Mouse (Mus musculus): ENCODE results near the gene Odf3. TPM values are rescaled to one million over a fixed set of nuclear protein-coding genes. Genes with fewer than 3 reads are reported as not detected.
A peak's percentile ranks its signal among the peaks of the same experiment; 100 is the strongest.

Gene Odf3
- polyA plus RNA-seq, 1 experiment, result not detected

GRCm38 (mm10) chr7:140831447-140831846 is 16.2 kb upstream of the Odf3 start:
- Histone ChIP-seq H3K27me3 (ENCODE audit: control insufficient read depth, insufficient read depth, low read length, poor library complexity, severe bottlenecking) (no peaks in the 10 kb centered on the region), H3K9me3 (replicated peaks; ENCODE audit: control insufficient read depth, insufficient read depth, low read length, poor library complexity, severe bottlenecking) (no peaks in the 10 kb centered on the region), H3K4me1 (ENCODE audit: control insufficient read depth, insufficient read depth, low read length) (peaks cover 2% of the 10 kb centered on the region), H3K27ac (ENCODE audit: insufficient read depth, low read length) (no peak overlapping the region), H3K9ac (ENCODE audit: low read depth, poor library complexity, severe bottlenecking) (no peak overlapping the region), H3K4me3 (ENCODE audit: low read depth, low read length) (no peak overlapping the region), H3K36me3 (ENCODE audit: control insufficient read depth, insufficient read depth, low read length, poor library complexity, severe bottlenecking) (no peaks in the 10 kb centered on the region)
- TF ChIP-seq EP300 (IDR thresholded peaks at IDR 0.05; ENCODE audit: insufficient read depth, low read depth, low read length), result no peak
- no peak for TF ChIP-seq CTCF (IDR thresholded peaks at IDR 0.05; ENCODE audit: low read depth, low read length)
- TF ChIP-seq POLR2A (IDR thresholded peaks at IDR 0.05; ENCODE audit: insufficient read depth, low read length), result no peak

GRCm38 (mm10) chr7:140833341-140833740 is 14.3 kb upstream of the Odf3 start:
- Histone ChIP-seq H3K27me3 (ENCODE audit: control insufficient read depth, insufficient read depth, low read length, poor library complexity, severe bottlenecking) (no peaks in the 10 kb centered on the region), H3K27ac (ENCODE audit: insufficient read depth, low read length) (no peak overlapping the region), H3K36me3 (ENCODE audit: control insufficient read depth, insufficient read depth, low read length, poor library complexity, severe bottlenecking) (no peaks in the 10 kb centered on the region), H3K4me1 (ENCODE audit: control insufficient read depth, insufficient read depth, low read length) (peaks cover 2% of the 10 kb centered on the region), H3K9me3 (replicated peaks; ENCODE audit: control insufficient read depth, insufficient read depth, low read length, poor library complexity, severe bottlenecking) (no peaks in the 10 kb centered on the region), H3K9ac (ENCODE audit: low read depth, poor library complexity, severe bottlenecking) (no peak overlapping the region), H3K4me3 (ENCODE audit: low read depth, low read length) (no peak overlapping the region)
- TF ChIP-seq POLR2A (IDR thresholded peaks at IDR 0.05; ENCODE audit: insufficient read depth, low read length) (no peak), CTCF (IDR thresholded peaks at IDR 0.05; ENCODE audit: low read depth, low read length) (no peak), EP300 (IDR thresholded peaks at IDR 0.05; ENCODE audit: insufficient read depth, low read depth, low read length) (no peak)

- peaks cover 2% of the 10 kb centered on the region for H3K4me1 ChIP-seq (ENCODE audit: control insufficient read depth, insufficient read depth, low read length)
- peak within 1 kb of the TSS; percentile 24; the same call in 1 of the 2 replicates for H3K27ac ChIP-seq (ENCODE audit: insufficient read depth, low read length)
- no peak for TF ChIP-seq EP300 (IDR thresholded peaks at IDR 0.05; ENCODE audit: insufficient read depth, low read depth, low read length)
- no peak for TF ChIP-seq POLR2A (IDR thresholded peaks at IDR 0.05; ENCODE audit: insufficient read depth, low read length)
- TF ChIP-seq CTCF (IDR thresholded peaks at IDR 0.05; ENCODE audit: low read depth, low read length), result no peak
- H3K36me3 ChIP-seq (ENCODE audit: control insufficient read depth, insufficient read depth, low read length, poor library complexity, severe bottlenecking), result no peaks in the 10 kb centered on the region
- H3K9me3 ChIP-seq (replicated peaks; ENCODE audit: control insufficient read depth, insufficient read depth, low read length, poor library complexity, severe bottlenecking), result no peaks in the 10 kb centered on the region
- no peaks in the 10 kb centered on the region for H3K27me3 ChIP-seq (ENCODE audit: control insufficient read depth, insufficient read depth, low read length, poor library complexity, severe bottlenecking)
- peak within 1 kb of the TSS; percentile 37 for H3K9ac ChIP-seq (ENCODE audit: low read depth, poor library complexity, severe bottlenecking)
- H3K4me3 ChIP-seq (ENCODE audit: low read depth, low read length), result peak within 1 kb of the TSS; percentile 54
Measured at GRCm38 (mm10) chr7:140834968-140835757, 12.4 kb upstream of the Odf3 start, which contains the start of gene Urah. Gene Urah (plus strand): TSS chr7:140835018.

GRCm38 (mm10) chr7:140835758-140836087 is 11.9 kb upstream of the Odf3 start:
- H3K9ac ChIP-seq (ENCODE audit: low read depth, poor library complexity, severe bottlenecking), result peak overlapping the region; percentile 37
- no peaks in the 10 kb centered on the region for H3K27me3 ChIP-seq (ENCODE audit: control insufficient read depth, insufficient read depth, low read length, poor library complexity, severe bottlenecking)
- peak overlapping the region; percentile 54 for H3K4me3 ChIP-seq (ENCODE audit: low read depth, low read length)
- TF ChIP-seq POLR2A (IDR thresholded peaks at IDR 0.05; ENCODE audit: insufficient read depth, low read length) (no peak), EP300 (IDR thresholded peaks at IDR 0.05; ENCODE audit: insufficient read depth, low read depth, low read length) (no peak), CTCF (IDR thresholded peaks at IDR 0.05; ENCODE audit: low read depth, low read length) (no peak)
- no peaks in the 10 kb centered on the region for H3K9me3 ChIP-seq (replicated peaks; ENCODE audit: control insufficient read depth, insufficient read depth, low read length, poor library complexity, severe bottlenecking)
- no peaks in the 10 kb centered on the region for H3K36me3 ChIP-seq (ENCODE audit: control insufficient read depth, insufficient read depth, low read length, poor library complexity, severe bottlenecking)
- H3K27ac ChIP-seq (ENCODE audit: insufficient read depth, low read length), result no peak overlapping the region
- peaks cover 2% of the 10 kb centered on the region for H3K4me1 ChIP-seq (ENCODE audit: control insufficient read depth, insufficient read depth, low read length)

- H3K4me3 ChIP-seq (ENCODE audit: low read depth, low read length), result no peak overlapping the region
- H3K9ac ChIP-seq (ENCODE audit: low read depth, poor library complexity, severe bottlenecking), result no peak overlapping the region
- H3K4me1 ChIP-seq (ENCODE audit: control insufficient read depth, insufficient read depth, low read length), result peaks cover 2% of the 10 kb centered on the region
- no peaks in the 10 kb centered on the region for H3K27me3 ChIP-seq (ENCODE audit: control insufficient read depth, insufficient read depth, low read length, poor library complexity, severe bottlenecking)
- H3K36me3 ChIP-seq (ENCODE audit: control insufficient read depth, insufficient read depth, low read length, poor library complexity, severe bottlenecking), result no peaks in the 10 kb centered on the region
- H3K9me3 ChIP-seq (replicated peaks; ENCODE audit: control insufficient read depth, insufficient read depth, low read length, poor library complexity, severe bottlenecking), result no peaks in the 10 kb centered on the region
- H3K27ac ChIP-seq (ENCODE audit: insufficient read depth, low read length), result no peak overlapping the region
- TF ChIP-seq CTCF (IDR thresholded peaks at IDR 0.05; ENCODE audit: low read depth, low read length), result no peak
Measured at GRCm38 (mm10) chr7:140836243-140837115, 11.1 kb upstream of the Odf3 start.

GRCm38 (mm10) chr7:140839556-140839955 is 8.0 kb upstream of the Odf3 start:
- Histone ChIP-seq H3K4me1 (ENCODE audit: control insufficient read depth, insufficient read depth, low read length) (peaks cover 2% of the 10 kb centered on the region), H3K27me3 (ENCODE audit: control insufficient read depth, insufficient read depth, low read length, poor library complexity, severe bottlenecking) (no peaks in the 10 kb centered on the region), H3K9ac (ENCODE audit: low read depth, poor library complexity, severe bottlenecking) (no peak overlapping the region), H3K27ac (ENCODE audit: insufficient read depth, low read length) (no peak overlapping the region), H3K36me3 (ENCODE audit: control insufficient read depth, insufficient read depth, low read length, poor library complexity, severe bottlenecking) (no peaks in the 10 kb centered on the region), H3K9me3 (replicated peaks; ENCODE audit: control insufficient read depth, insufficient read depth, low read length, poor library complexity, severe bottlenecking) (no peaks in the 10 kb centered on the region), H3K4me3 (ENCODE audit: low read depth, low read length) (no peak overlapping the region)
- TF ChIP-seq EP300 (IDR thresholded peaks at IDR 0.05; ENCODE audit: insufficient read depth, low read depth, low read length) (no peak), POLR2A (IDR thresholded peaks at IDR 0.05; ENCODE audit: insufficient read depth, low read length) (no peak), CTCF (IDR thresholded peaks at IDR 0.05; ENCODE audit: low read depth, low read length) (no peak)

Data from ES-Bruce4 (cell line).